ENCODE assay signal across 1 mouse cellular context in the genomic region with DNA sequence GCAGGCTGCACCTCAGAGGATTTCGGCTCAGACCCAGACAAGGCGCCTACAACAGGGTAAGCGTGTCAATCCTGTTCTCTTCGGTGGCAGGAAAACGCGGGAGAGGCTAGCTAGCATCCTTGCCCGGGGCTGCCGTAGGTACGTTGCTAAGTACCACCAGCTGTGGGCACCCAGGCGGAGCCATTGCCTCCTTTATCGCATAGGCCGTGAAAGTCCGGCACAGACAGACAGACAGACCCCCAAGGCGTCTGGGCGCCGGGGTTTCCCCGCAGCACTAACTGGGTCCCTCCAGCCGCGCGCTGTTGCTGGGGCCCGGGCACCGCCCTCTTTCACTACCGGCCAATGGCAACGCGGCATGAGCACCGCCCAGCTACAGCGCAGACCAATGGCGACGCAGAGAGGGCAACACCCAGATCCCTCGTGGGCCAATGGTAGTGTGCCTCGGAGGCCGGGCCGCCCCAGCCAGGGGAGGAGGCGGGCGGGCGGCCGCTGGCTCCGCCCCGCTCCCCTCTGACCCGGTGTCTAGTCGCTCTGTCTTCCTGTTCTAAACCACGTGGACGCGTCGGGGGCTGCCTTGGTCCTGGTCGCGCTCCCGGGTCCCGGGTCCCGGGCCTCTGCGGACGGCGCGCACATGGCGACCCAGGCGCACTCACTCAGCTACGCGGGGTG.
TF ChIP-seq lines count a peak whose summit lies in the region.

A gene (plus strand): TSS at position 502 of the 669 bp plus-strand sequence.

TF ChIP-seq in CH12.LX, 34 proteins besides CTCF, POLR2A, EP300 and RAD21 (continued from another document):
- TF ChIP-seq CHD1 (IDR thresholded peaks at IDR 0.05; ENCODE audit: low read depth, low read length) (no peak), UBTF (IDR thresholded peaks at IDR 0.05; ENCODE audit: low read depth, low read length) (no peak), MYC (IDR thresholded peaks at IDR 0.05; ENCODE audit: low read depth, low read length) (peak; percentile 93), ZC3H11A (IDR thresholded peaks at IDR 0.05; ENCODE audit: low read depth, low read length) (no peak), USF1 (IDR thresholded peaks at IDR 0.05; ENCODE audit: low read depth, low read length) (peak; percentile 68), ETS1 (conservative IDR thresholded peaks at IDR 0.05; ENCODE audit: low read depth, low read length) (no peak), CHD2 (IDR thresholded peaks at IDR 0.05; ENCODE audit: low read length) (peak; percentile 91), MXI1 (IDR thresholded peaks at IDR 0.05; ENCODE audit: low read depth, low read length) (peak; percentile 100), SIN3A (IDR thresholded peaks at IDR 0.05; ENCODE audit: low read length) (peak; percentile 81; the same call in 1 of the 2 replicates), BHLHE40 (IDR thresholded peaks at IDR 0.05; ENCODE audit: low read depth, low read length) (no peak), TBP (conservative IDR thresholded peaks at IDR 0.05; ENCODE audit: low read depth, low read length) (peak; percentile 51; the same call in 1 of the 2 replicates), MAX (IDR thresholded peaks at IDR 0.05; ENCODE audit: low read length) (peak; percentile 97), ZMIZ1 (IDR thresholded peaks at IDR 0.05; ENCODE audit: low read depth, low read length) (0 out of 2 replicates have a peak, but pooled peaks have one; percentile 60), POLR2AphosphoS2 (IDR thresholded peaks at IDR 0.05; ENCODE audit: low read depth, low read length) (no peak), JUND (conservative IDR thresholded peaks at IDR 0.05; ENCODE audit: low read depth, low read length) (no peak), NELFE (IDR thresholded peaks at IDR 0.05; ENCODE audit: low read depth, low read length) (peak; percentile 77; the same call in 1 of the 2 replicates), SMC3 (IDR thresholded peaks at IDR 0.05; ENCODE audit: low read depth, low read length) (no peak), USF2 (conservative IDR thresholded peaks at IDR 0.05; ENCODE audit: low read depth, low read length) (no peak; the same call in 1 of the 2 replicates), TCF12 (IDR thresholded peaks at IDR 0.05; ENCODE audit: low read depth, low read length) (peak; percentile 15), NRF1 (IDR thresholded peaks at IDR 0.05; ENCODE audit: low read depth, low read length) (peak; percentile 41; the same call in 1 of the 2 replicates), HCFC1 (IDR thresholded peaks at IDR 0.05; ENCODE audit: low read depth, low read length) (peak; percentile 60), JUN (IDR thresholded peaks at IDR 0.05; ENCODE audit: insufficient read depth, low read depth, low read length) (no peak), MAFK (IDR thresholded peaks at IDR 0.05; ENCODE audit: insufficient replicate concordance, low read length) (no peak), IRF4 (IDR thresholded peaks at IDR 0.05; ENCODE audit: low read depth, low read length) (peak; percentile 11; the same call in 1 of the 2 replicates)
